25 mouse cellular contexts compared by ENCODE assay signal in the genomic region with DNA sequence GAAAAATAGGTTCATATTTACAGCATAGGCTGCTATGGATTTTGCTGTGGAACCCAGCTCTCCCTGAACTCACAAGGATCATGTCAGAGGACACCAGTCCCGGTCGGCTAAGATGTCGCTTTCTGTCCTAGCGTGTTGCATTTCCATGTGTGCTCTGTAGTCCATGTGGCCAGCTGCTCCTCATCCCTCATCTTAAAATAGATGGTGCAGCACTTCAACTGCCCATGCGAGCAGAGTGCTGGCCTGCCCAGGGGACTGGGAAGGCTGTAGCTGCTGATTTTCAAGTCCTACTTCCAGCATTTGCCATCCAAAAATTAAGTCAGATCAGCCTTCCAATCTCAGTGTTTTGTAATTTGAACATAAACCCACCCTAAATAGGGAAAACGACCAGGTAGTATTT.
DNase-seq lines count a peak whose midpoint lies in the region; ATAC-seq lines count a peak whose summit lies in the region.
"Had no signal": no experiment of that assay in that cellular context is flagged by ENCODE, and none has a peak within 500 bp of the region (broad histone marks: within the 10 kb centered on the region; RNA-seq: fewer than 3 reads in every experiment).

No protein-coding gene starts in this region.

- no peak overlapping the region for H3K9ac ChIP-seq in heart, embryonic 13.5 days
- H3K9ac ChIP-seq: forebrain, embryonic 13.5 days; heart, embryonic 15.5 days; hindbrain, embryonic 14.5 days had no signal

- no peak overlapping the region for H3K4me3 ChIP-seq in heart, embryonic 13.5 days
- H3K4me3 ChIP-seq: forebrain, embryonic 10.5 days; forebrain, embryonic 13.5 days; heart, embryonic 15.5 days had no signal

- no peaks in the 10 kb centered on the region for H3K36me3 ChIP-seq in heart, embryonic 13.5 days
- H3K36me3 ChIP-seq: forebrain, embryonic 10.5 days; heart, embryonic 15.5 days had no signal

- H3K9me3 ChIP-seq in heart, embryonic 13.5 days = peaks cover under 1% of the 10 kb centered on the region
- H3K9me3 ChIP-seq: forebrain, embryonic 10.5 days; forebrain, embryonic 13.5 days; heart, embryonic 15.5 days had no signal

- ATAC-seq in heart, embryonic 13.5 days (ENCODE audit: extremely low read depth, insufficient number of reproducible peaks, low FRiP score, low TSS enrichment) = no peak
- ATAC-seq: activated CD4-positive, CD25-positive, alpha-beta regulatory T cell, adult 4 months; CD4-positive, CD25-positive, alpha-beta regulatory T cell, adult 4 months; forebrain, embryonic 13.5 days; forebrain, embryonic 16.5 days; hindbrain, postnatal 0 days; inflammation-experienced regulatory T-cells, adult 6 months; intestine, embryonic 16.5 days had no signal

- H3K4me2 ChIP-seq in heart, embryonic 13.5 days = peak overlapping the region; percentile 22; the same call in 1 of the 2 replicates
- H3K4me2 ChIP-seq: forebrain, embryonic 13.5 days; heart, embryonic 15.5 days; hindbrain, embryonic 14.5 days had no signal

- 53% methylated on average over 6 of the region's 6 CpGs for WGBS in heart, embryonic 13.5 days

- H3K27ac ChIP-seq in heart, embryonic 13.5 days (replicated peaks) = no peak overlapping the region
- H3K27ac ChIP-seq: forebrain, embryonic 10.5 days; forebrain, embryonic 13.5 days; heart, embryonic 15.5 days; hindbrain, embryonic 14.5 days; hindbrain, postnatal 0 days had no signal

- peaks cover 31% of the 10 kb centered on the region for H3K4me1 ChIP-seq in heart, embryonic 13.5 days

- DNase-seq in gastrocnemius, adult 18-20 months (ENCODE audit: low spot score) = peak; percentile 27
- no peak for DNase-seq in gastrocnemius, postnatal 25 days
- DNase-seq in heart, postnatal 25 days (ENCODE audit: low spot score) = no peak
- DNase-seq in left cerebral cortex, postnatal 4 days = peak; percentile 48
- no peak for DNase-seq in left cerebral cortex, adult 18-20 months (ENCODE audit: low spot score in 2 of 2)
- DNase-seq in layer of hippocampus, adult 9-10 months (ENCODE audit: low spot score) = no peak
- DNase-seq: adrenal gland, adult 8-10 months; adrenal gland, postnatal 25 days; cerebellum, adult 11-12 months; cerebellum, adult 9-11 months; heart, adult 18-20 months; heart, postnatal 4 days; kidney, adult 18-20 months; kidney, adult 9 months had no signal

- intact Hi-C loops in heart, postnatal 25 days (cut with DNase I) = no loop called here
- intact Hi-C loops in left cerebral cortex, postnatal 4 days (cut with DNase I) = no loop called here

- no peaks in the 10 kb centered on the region for H3K27me3 ChIP-seq in heart, embryonic 13.5 days (replicated peaks)
- H3K27me3 ChIP-seq: forebrain, embryonic 13.5 days; heart, embryonic 15.5 days had no signal

Comparison
In these comparisons a context has a peak if more than half of its experiments do, and no peak if none do; other contexts are left out.
1. DNase-seq: peak in gastrocnemius, adult 18-20 months (single experiment) and left cerebral cortex, postnatal 4 days (single experiment); none in gastrocnemius, postnatal 25 days (single experiment), heart, postnatal 25 days (single experiment), left cerebral cortex, adult 18-20 months (0 of 2) and layer of hippocampus, adult 9-10 months (single experiment).